Mouse (Mus musculus) spleen, postnatal 10 days (tissue): ENCODE results near the gene Slc26a3.

ENCODE experiments used
- DNase-seq, 2 experiments: peaks; one replicate each; pipeline ENCODE4 v3.0.0; 2021 to 2022; ENCODE audit warnings: low spot score in 2 of 2

The Slc26a3 gene

DNA sequence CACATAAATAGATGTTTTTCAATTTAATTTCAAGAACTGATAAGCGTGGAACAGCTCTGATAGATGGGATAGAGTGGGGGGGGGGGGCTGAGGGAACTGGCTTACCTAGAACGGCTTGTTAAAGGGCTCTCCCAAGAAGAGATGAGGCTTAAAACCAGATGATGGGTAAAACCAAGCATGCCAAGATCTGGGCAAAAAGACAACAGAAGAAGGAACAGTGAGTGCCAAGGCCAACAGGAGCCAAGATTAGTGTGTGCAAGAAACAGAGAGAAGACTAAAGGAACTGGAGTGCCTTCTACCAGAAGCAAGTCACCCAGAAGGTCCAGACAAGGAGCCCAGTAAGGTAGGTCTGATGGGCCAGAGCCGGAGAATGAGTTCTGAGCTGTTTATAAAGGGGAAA is at the start of gene Slc26a3:
Gene Slc26a3 (plus strand): TSS at position 301 of the 400 bp plus-strand sequence.
- no peak for DNase-seq

DNA sequence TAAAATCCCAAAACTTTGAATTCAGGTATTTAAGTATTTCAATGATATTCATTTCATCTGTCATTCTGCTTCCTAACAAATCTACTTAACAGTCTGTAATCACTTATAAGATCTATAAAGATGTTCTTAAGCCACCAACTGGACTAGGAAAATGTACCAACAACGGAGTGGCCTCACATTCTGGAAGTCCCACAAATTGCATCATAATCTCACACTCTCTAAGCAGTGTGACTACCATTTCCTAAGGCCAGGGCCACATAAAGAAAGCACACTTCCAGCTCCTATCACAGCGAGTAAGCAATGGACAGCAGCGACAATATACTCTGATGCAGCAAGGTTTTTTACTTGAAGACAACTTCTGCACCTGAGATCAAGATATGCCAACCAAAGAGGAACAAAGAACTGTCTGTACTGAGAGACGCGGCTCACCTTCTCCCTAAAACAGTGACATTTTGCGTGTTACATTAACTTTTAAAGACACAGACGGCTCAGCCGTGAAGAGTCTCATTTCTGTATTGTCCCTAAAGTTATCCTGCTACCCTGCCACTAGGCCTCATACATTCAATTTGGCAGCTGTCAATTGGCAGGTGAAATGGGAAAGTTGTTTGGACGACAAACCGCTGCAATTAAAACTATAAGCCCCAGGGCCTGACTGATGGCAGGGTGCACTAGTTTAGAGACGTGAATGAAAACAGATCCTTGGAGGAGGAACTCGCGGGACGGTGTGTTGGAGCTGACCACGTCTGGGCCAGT is 40.3 kb upstream of the Slc26a3 start:
- no peak for DNase-seq

DNA sequence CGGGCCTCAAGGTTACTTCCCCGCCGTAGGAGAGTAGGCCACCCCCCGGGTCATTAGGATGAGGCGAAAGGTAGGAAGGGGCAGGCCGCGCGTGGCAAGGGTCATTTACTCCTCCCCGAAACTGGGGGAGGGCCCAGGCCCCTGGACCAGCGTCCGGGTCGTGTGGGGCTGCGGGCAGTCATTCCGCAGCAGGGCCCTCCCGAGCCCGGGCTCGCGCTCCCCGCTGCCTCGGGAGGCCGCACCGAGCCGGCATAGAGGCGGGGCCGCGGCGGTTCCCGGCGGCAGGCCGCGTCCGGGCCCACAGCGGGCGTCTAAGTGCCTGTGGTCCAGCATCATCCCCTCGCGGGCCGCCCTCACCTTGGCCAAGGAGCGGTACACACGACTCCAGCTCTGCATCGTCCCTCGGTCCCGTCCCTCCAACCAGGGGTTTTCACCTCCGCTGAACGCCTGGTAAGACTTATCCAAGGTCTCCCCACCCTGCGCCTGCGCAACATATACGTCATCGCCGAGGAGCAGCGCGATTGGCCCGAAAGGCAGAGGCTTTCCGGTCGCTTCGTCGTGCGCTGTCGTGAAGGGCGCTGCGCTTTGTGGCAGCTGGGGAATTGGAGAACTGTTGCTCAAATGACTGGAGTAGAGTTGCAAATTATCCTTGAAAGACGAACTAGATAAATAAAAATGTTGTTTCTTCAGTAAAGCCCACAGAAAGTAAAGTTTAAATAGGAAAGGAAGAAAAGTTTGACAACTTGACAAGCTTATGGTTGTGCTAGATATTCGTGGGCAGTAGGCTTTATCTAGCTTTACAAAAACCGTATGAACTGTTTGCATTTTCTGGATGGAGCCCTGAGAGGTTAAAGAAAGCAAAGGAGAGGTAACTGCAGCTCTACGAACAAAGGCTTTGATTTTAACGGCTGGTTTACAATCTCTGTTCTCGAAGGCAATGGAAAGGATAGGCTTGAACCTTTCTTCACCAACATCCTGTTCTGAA is 39.4 kb upstream of the Slc26a3 start, which contains the start of gene Dld:
Gene Dld (minus strand): TSS at position 510 of the 985 bp plus-strand sequence.
- peak; percentile 93 to 98 for DNase-seq

DNA sequence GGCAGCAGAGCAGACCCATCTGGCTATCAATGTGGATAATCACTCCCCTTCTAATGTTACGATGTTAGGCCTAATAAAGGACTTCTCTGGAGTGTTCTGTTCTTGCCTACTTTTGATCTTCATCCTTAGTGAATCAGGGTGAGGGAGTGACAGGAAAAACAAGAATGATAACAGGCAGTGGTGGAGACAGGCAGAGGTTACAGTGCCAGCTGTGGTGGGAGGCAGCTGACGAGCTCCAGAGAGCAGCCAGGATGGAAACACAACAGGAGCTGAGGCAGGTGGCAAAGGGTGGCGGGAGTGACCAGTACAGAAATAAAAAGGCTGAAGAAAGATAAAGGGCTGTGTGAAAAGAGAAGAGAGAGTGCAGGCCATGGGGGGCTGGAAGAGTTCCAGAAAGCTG is 24.2 kb upstream of the Slc26a3 start:
- no peak for DNase-seq

DNA sequence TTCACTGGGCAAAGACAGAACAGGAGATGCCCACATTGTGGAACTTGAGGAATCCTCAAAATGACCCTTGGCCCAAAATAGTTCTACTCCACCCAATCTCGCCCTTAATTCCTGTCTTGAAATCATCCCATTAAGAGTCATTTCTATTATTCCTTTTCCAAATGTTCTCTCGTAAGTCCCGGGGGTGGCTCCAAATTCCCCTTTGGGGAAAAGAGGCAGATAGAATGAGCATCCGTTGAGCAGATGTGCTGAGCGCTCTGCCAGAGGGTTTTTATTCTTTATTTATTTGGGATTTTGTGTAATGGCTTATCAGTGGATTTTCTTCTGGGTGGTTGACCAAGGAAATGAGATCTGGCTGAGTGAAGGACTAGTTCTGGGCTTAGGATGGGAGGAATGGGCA is 22.9 kb upstream of the Slc26a3 start:
- no peak for DNase-seq

DNA sequence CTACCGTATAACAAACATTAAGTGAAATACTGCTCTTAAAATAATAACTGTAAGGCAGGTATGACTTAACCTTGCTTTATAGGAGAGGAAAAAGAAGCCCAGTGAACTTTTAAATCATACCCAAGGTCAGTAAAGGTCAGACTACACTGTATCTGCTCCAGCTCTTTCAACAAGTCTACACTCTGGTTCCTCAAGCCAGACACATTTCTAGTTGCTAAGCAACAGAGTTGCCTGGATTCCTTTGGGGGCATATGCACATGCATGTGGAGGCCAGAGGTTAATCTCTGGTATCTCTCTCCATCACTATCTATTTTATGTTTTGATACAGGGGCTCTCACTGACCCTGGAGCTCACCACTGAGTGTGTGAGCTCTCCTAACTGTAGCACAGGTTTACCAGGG is 21.6 kb upstream of the Slc26a3 start:
- DNase-seq = no peak

DNA sequence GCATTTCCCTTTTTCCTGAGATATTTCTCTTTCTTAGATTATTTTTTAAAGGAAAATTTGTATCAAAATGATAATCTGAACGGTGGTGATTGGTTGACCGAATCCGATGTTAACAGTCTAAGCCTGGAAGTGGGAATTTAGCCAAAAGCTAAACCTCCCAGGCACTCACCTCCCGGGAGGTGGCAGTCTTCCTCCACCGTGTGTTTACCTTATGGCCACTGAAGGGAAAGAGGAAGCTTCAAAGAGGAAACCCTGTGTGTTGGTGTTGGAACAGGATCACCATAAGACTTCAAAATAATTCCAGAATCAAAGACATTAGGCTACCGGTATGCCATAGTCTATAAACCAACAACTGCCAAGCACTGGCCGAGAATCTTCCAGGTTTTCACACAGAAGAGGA is 21.0 kb upstream of the Slc26a3 start:
- no peak for DNase-seq

DNA sequence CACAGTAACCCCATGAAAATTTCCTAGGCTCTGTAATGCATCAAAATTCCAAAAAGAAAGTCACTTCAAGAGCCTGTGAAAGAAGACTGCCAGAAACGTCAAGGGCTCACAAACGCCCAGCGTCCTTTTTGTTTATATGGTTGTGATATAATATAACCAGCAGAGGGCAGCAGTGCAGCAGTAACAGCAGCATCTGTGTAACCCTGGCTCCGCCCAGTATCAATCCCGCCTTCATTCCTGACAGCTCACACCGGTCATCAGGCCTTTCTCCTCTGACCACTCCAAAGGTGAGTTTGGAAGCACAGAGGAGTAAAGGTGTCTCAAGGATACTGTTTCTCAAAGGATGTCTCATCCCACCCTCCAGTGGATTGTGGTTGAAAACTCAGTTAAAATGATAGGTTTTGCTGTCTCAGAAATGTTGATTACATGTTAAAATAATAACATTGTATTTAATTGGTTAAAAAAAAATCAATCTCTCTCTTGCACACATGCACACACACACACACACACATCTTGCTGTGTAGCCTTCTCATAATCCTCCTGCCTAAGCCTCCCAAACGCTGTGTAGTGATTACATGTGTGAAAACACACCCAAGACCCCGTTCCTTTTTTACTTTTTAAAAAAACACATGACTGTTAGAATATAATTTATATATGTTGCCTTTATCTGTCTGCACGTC is 15.9 kb upstream of the Slc26a3 start:
- peak; percentile 24 to 61 for DNase-seq

DNA sequence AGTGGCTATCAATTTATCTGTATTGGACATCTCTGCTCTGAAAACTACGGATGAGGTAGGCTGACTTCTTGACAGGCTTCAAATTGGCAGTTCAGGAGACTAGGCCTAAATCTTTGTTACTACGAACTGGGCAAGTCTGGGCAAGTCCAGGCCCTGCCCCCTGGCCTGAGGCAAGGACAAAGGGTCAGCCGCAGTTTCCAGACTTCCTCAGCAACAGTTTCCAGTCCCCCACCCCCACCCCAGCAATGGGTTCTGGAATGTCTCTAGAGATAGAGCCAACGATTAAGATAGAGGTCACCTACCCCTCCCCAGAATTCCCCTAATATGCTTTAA is 15.4 kb upstream of the Slc26a3 start:
- no peak for DNase-seq

DNA sequence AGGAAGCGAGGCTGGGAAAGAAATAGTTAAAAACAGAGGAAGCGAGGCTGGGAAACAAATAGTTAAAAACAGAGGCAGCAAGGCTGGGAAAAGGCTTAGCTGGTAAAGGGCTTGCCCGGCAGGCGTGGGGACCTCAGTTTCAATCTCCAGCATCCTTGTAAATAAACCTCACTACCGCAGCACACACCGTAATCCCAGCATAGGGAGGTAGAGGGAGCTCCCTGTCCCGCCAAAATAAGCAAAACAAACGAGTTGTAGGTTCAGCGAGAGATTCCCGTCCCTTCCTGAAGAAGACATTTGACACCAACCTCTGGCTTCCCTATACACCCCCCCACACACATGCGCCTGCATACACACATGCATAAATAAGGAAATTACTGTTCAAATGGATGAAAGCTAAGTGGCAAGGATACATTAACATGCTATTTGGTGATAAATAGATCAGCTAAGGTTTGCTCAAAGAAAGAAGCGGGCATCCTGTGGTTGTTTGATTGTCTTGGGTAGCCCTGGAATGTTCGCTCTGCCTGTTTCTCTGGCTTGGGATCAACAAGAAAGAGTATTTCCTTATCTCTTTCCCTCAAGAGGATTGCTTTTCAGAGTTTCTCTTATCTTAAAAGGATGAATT is 14.2 kb upstream of the Slc26a3 start:
- no peak for DNase-seq

DNA sequence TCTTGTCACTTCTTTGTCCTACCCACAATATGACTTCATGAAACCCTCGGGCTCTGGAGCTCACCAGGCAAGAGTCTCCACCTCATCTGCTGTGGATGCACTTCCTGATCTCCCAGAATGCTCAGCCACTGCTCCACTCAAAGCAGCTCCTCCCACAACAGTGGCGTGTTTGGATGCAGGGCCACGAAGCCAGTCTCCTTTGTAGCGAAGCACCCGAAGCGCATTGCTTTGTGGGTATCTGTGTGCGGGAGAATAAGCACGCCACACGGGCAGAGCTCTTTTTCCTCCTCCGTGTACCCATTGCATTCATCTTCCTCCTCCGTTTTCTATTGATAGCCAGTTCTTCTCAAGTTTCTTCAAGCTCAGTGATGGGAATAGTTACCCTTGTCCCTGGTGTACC is 13.4 kb upstream of the Slc26a3 start:
- DNase-seq = no peak

DNA sequence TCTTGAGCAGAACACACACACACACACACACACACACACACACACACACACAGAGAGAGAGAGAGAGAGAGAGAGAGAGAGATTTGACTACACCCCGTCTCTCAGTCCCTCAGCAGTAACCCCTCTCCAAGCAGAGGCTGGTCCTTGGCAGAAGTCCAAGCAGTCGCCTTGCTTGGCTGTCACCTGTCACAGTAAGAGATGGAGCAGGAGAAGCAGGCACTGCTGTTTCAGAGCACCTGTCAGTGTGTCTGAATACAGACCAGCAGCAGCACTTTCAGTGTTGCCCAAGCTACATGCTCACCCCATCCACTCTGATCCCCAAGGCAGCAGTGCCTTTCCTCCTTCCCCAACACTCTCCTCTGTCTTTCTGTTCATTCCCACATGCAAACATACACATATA is 9.8 kb upstream of the Slc26a3 start:
- no peak for DNase-seq

DNA sequence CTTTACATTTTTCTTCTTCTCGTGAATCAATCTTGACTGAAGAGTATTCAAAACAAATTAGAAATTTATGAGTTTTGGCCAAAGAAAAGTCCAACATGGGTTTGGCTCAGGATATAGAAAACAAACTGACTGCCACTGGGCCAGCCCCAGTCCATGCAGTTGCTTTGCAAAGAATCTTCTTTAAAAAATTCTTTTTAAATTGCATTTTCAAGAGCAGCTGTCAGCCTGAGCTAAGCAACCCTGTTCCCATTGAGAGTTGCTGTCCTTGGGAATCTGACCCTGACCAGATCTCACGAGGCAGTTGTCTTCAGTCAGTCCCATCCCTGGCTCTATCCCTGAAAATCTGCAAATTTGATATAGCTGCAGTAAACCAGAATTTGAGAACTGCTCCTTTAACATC is 8.2 kb upstream of the Slc26a3 start:
- no peak for DNase-seq

DNA sequence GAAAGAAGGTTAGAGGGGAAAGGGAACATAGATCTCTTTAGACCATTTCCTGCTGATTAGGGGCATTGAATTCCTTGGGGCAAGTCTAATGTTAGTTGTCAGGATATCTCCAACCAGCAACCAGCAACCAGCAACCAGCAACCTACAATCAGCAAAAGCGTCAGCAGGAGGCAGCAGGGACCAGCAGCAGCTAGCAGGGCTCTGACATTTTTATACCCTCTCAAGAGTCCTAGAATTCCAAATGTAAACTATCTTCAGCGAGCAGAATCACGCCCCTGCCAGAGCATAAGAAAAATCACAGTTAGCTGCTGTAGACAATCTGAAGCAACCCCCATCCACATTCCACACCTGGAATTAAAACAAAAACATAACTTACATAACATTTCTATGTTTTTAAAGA is 3.4 kb upstream of the Slc26a3 start:
- no peak for DNase-seq

DNA sequence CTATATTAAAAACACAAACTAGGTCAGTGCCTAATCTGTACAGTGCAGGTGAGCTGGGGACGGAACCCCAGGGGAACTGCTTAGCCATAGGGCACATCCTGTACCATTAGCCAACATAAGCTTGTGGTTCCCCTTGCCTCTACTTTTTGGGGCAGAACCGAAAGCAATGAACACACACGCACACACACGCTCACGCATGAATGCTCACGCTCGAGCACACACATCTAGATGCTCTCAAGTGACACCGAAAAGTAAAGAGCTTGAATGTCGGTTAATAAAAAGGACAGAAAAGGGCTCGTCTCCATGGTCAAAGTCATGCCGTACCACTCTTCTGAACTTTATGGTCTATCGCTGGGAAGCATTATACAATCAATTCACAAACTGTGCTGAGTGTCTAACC is 1.0 kb downstream of the Slc26a3 start:
- DNase-seq = no peak

DNA sequence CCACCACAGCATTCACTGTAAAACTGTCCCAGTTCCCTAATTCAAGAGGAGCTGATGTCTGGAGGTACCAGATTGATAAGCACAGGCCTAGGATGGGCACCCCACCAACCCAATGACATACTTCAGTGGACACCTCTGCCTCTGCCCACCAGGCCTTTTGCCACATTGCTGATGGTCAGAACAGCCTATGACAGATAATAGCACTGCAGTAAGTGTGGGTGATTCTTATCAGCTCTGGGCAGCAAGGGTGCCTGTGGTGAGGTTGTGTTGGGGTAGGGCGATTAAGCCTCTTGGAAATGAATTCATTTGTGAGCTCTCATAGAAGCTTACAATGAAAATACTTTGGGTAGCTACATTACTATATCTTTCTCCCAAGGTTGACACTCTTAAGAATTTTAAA is 5.2 kb downstream of the Slc26a3 start:
- DNase-seq = no peak

DNA sequence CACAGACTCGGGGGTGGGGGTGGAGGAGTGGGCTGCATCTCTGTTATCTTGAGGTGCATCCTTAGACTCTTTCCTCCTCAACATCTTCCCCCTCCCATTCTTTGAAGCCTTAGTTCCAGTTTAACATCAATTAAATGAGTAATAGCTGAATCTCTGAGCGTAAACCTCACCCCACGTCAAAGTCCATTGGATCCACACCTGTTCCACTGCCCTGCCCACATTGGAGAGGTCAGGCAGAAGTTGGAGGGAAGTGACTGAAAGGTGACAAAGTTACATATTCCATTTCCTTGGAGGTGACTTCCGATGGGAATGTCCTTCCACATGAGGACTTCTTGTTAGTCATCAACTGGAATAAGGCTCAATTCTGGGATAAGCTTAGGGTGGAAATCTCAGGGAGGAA is 7.0 kb downstream of the Slc26a3 start:
- DNase-seq = no peak

DNA sequence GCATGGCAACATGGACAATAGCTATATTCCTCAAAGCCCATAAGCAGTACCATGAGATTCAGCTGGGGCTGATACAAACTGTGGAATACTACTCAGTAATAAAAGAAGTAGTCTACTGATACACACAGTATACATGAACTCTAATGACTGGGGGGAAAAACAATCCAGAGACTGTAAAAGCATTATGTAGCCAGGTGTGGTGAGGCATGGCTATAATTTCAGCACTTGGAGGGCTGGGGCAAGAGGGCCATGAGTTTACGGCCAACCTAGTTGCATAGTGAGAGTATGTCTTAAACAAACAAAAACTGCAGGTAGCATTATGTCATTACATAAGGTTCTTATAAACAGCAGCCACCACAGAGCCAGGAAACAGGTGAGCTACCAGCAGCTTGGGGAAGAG is 10.2 kb downstream of the Slc26a3 start:
- no peak for DNase-seq

DNA sequence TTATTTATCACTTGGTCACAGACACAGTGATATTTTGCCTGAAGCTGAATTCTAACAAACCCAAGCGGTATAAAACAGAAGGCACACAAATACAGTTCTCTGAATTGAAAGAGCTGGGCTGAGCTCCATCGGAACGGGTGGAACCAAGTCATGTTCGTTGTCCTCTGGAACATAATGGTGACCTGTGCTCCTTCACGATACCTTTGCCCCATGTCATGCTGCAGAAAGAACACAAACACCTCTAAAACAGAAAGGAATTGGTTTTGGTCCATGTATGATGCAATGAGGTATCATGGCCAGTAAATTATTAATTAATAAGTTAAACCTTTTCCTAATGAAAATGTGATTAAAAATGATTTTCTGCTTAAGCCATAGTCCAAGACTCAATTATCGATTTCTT is 11.3 kb downstream of the Slc26a3 start:
- DNase-seq = no peak

DNA sequence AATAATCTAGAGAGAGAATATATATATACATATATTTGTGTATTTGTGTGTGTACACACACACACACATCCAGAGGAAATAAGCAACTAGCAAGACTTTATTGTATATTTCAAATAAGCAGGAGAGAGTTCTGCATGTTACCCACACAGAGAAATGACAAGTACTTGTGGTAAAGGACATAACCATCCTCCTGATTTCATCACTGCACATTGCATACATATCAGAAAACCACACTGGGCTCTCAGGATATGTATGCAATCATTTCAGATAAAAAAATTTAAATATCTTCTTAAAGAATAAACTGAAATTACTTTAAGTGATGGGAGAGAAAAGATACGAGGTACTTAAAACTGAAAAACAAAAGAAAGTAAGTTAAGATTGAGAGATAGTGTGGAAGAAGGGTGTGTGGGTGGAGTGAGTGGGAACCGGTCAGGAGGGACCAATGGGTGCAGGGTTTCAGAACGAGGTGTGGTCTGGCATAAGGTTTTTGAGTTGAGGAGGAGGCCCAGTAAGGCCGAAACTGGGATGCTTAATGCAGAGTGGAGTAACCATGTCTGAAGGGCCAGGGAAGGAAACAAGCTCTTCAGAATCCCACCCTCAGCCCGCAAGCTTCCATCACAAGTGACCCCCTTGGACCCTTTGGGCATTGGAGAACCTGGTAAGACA is 14.0 kb downstream of the Slc26a3 start:
- no peak for DNase-seq

DNA sequence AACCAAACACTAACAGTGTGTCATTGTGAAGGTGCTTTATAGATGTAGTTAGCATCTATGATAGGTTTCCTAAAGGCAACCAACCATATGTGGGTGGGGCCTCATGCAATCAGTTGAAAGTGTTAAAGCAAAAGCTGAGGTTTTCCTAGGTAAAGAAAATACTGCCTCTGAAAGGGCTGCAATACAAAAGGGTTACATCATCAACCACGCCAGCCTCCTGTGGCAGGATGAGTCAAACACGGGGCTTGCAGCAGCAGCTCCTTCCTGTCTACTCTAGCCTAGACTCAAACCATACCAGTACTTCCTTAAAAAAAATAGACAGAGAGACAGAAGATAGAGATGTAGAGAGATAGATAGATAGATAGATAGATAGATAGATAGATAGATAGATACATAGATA is 25.3 kb downstream of the Slc26a3 start:
- no peak for DNase-seq
